Mouse (Mus musculus): ENCODE measurements around the gene Amz1.

DNA sequence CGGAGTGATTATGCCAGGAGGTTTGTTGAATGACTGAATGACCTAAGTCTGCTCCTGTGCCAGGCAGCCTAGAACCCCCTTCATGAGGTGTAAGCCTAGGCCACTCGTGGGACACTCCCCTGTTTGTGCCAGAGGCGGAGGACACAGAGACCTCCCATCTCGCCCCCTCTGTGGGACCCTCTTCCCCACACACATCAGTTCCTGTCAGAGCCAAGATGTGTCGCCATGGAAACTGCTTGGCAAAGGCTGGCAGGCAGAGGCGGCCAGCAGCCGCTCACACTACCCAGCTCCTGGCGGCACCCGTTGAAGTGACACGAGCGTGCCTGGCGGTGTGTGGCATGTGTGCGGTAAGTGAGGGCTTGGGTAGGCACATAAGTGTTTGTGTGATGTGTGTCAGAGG is at the start of gene Amz1:
- TF ChIP-seq ETS1 (conservative IDR thresholded peaks at IDR 0.05; ENCODE audit: low read depth, low read length) (no peak), JUND (conservative IDR thresholded peaks at IDR 0.05; ENCODE audit: low read depth, low read length) (no peak), NELFE (IDR thresholded peaks at IDR 0.05; ENCODE audit: low read depth, low read length) (no peak), CTCF (conservative IDR thresholded peaks at IDR 0.05 in 1 of 2, IDR thresholded peaks at IDR 0.05 in 1 of 2; ENCODE audit: low read depth in 2 of 2, low read length in 2 of 2) (no peak), MYC (IDR thresholded peaks at IDR 0.05; ENCODE audit: low read depth, low read length) (no peak)
